Mouse (Mus musculus) frontal cortex, postnatal 25 days (tissue): ENCODE data around the gene Bysl.
"Not testable (repeated sequence)": the region's sequence is repeated elsewhere in the genome, so short reads cannot be mapped to it uniquely, and the experiment has no call there.

Experiments used
- DNase-seq, 2 experiments: peaks; one replicate each; pipeline ENCODE4 v3.0.0; 2022; ENCODE audit warnings: low spot score in 2 of 2

The Bysl gene

GRCm38 (mm10) chr17:47618556-47619311, 7.4 kb upstream of the Bysl start:
- DNase-seq, result no peak

DNA sequence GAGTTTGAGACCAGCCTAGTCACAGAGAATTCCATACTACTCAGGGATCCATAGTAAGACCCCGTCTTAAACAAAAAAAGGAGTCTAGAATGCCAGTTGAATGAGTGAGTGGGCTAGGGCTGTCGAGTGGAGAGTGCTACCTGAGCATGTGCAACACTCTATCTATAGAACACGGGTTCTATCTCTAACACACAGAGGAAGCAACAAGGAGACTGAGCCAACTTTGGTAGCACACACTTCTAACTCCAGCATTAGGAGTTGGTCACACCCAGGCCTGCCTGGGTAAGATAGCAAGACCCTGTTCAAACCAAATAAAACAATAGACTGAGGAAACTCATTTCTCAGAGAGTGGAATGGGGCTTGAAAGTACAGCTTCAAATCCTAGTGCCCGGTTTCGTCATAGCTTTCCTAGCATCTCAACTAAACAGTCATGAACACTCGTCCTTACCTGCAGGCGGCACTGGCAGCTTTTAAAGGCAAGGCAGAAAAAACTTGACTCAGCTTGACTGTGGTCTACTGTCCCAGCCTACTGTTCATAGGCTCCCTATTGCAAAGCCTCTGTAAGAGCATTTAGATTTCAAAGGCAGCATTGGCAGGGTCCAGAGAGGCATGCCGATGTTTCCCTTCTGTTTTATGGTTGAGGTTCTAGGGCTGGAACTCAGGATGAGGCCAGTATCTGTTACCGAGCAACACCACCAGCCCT, 6.5 kb upstream of the Bysl start:
- no peak for DNase-seq

GRCm38 (mm10) chr17:47616652-47617051, 5.4 kb upstream of the Bysl start:
- no peak for DNase-seq

GRCm38 (mm10) chr17:47616119-47616518, 4.8 kb upstream of the Bysl start:
- DNase-seq, result no peak

GRCm38 (mm10) chr17:47614018-47614417, 2.7 kb upstream of the Bysl start:
- no peak for DNase-seq

DNA sequence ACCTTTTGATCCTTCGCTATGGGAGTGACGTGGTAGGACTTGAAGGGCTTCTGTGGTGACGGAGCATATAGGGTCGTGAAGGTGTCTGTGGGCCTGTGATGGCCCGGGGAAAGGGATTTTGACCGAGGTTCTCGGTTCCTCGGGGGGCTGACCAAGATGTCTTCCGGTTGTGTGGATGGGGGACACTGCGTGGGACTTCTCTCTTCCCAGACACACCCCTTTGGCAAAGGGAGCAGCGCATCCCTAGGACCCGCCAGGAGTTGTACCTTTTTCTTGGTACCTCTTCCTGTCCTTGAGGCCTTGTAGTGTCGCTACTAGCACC, 330 bp upstream of the Bysl start:
- DNase-seq, result no peak

- no peak for DNase-seq
Observed at GRCm38 (mm10) chr17:47609182-47609581, 2.1 kb downstream of the Bysl start.

DNA sequence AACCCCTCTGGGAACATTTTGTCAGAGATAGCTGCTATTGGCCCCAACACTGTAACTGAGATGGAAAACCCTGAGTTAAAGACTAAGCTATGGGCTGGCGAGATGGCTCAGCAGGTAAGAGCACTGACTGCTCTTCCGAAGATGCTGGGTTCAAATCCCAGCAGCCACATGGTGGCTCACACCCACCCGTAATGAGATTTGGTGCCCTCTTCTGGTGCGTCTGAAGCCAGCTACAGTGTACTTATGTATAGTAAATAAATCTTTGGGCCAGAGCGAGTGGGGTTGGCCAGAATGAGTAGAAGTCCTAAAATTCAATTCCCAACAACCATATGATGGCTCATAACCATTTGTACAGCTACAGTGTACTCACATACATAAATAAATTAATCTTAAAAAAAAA, 5.1 kb downstream of the Bysl start:
- DNase-seq, result no peak

- no peak for DNase-seq
Observed at GRCm38 (mm10) chr17:47602289-47602688, 9.0 kb downstream of the Bysl start.

DNA sequence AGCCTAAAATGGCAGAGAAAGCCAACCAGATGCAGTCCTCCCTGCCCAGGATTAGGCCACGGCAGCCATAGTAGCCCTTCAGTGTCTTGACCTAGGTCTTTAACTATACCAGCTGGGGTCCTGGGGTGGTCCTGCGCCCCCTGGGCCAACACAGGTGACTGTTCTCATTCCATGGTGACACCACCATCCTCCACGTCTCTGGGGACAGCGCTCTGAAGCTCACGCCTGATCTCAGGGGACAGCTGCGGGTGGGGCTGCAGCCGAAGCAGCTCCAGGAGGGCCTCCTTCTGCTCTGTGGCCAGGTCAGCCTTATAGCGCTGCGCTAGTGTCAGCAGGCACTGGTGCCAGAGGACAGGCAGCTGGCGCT, 9.9 kb downstream of the Bysl start:
- no peak for DNase-seq

GRCm38 (mm10) chr17:47600601-47601388, 10.5 kb downstream of the Bysl start:
- no peak for DNase-seq

GRCm38 (mm10) chr17:47599511-47600297, 11.6 kb downstream of the Bysl start:
- no peak for DNase-seq

GRCm38 (mm10) chr17:47598580-47599304, 12.6 kb downstream of the Bysl start:
- not testable (repeated sequence) for DNase-seq

GRCm38 (mm10) chr17:47597838-47598579, 13.3 kb downstream of the Bysl start:
- no peak for DNase-seq

DNA sequence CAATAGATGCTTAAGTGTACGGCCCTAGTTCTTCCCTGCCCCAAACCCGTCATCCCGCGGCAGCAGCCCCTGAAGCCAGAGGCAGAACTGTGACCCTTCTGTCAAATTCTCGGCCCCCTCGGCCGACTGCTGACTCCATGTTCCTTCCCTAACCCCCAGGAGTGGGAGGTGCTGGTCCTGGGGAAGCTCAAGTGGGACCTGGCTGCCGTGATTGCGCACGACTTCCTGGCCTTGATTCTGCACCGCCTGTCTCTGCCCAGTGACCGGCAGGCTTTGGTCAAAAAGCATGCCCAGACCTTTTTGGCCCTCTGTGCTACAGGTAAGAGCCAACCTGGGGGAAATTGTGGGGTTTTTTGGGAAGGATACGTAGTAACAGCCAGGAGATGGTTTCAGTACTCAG, 14.0 kb downstream of the Bysl start:
- DNase-seq, result no peak

DNA sequence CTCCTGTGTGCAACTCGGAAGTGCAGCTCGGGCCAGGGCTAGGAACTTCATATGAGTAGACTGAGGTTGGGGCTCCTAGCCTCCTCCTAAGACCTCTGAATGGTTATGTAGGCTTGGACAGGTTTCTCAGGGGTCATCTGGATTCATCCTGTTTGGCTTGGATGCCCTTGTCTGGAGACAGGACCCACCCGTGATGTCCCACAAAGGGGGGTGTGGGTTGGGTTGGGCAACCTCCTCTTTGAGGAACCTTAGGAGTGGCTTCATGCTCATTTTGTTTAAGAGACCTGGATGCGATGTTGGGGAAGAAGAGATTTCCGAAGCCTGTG, 14.5 kb downstream of the Bysl start:
- no peak for DNase-seq

DNA sequence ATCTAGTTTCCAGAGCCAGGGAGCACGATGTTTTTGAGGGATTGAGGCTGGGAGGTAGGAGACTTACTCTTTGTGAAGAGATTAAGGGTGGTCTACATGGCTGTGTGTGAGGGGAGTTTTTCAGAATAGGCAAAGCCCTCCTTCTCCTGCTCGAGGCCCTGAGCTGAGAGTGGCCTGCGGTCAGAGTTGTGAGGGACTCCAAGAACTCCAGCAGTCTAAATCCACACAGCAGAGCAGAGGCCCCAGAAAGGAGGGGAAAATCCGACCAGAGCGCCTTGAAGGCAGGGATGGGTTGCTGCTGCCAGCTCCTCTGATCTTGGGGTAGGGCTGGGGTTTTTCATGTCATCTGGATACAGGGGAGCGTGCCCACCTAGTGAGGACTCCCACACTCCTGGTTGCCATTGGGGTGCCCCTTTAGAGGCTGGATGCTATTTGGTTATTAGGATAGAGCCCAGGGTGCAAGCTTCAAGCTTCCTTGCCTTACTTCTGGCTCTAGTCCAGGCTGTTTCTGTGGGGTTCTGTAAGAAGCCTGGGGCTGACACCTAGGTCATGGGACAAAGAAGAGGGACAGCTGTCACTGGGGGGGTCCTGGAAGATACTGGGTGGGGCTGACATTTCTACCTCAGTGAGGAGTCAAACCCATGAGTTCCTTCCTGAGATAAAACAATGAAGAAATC, 15.0 kb downstream of the Bysl start:
- DNase-seq, result no peak

DNA sequence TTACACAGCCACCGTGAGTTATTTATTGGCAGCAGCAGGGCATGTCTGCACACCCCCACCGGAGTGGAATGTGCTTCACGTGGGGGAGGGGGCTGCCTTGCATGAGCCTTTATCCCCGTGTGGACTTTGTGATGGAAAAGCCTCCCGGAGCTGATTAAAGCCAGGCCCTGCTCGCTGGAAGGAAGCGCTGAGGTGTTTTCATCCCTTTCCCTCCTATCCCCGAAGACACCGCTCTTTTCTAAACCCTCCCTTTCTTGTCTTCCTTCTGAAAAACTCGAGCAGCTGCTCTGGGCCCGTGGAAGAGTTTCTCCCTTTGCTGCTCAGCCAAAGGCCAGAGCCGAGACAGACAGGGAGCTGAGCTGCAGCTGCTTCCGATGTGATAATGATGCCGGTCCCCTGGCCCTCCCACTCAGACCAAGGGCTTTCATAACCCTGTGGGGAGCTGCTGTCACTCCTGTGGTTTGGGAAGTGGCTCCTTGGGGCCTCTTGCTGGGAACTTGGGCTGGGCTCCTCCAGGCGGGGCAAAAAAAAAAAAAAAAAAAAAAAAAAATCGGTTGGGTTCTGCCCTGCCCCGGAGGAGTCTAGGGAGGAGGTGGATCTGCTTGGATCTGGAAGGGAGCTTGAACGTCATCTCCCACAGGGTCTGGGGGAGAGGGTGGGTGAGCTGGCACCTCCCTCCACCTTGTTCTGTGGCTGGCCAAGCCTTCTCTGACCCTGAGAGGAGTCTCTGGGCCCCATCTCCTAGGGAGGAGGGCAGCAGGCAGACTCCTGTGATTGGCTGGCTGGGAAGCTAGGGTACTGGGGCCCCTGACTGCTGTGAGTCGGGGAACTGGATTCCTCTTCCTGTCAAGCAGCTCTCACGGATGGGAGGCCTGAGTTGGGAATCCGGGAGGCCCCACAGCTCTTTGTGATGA, 15.8 kb downstream of the Bysl start:
- no peak for DNase-seq

GRCm38 (mm10) chr17:47594969-47595247, 16.4 kb downstream of the Bysl start:
- DNase-seq, result no peak
